Mouse (Mus musculus): ENCODE measurements around the gene Tle3.

DNA sequence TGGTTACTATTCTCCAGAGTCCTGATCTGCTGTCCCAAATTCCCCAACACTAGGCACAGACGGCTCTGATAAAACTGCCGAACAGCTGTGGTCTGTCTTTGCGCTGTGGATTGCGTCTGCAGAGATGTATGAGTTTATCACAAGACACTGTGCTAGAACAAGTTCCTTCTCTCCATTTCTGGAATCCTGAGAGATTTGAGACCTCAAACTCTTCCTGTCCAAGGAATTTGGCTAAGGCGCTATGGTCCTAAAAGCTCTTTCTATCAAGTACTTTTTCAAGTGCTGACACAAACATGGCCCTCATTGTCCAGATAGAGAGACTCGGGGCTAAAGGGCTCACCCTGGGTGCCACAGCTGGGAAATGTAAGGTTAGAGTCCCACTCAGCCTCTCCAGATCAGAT, 83.7 kb downstream of the Tle3 start:
- no peak for TF ChIP-seq CTCF (IDR thresholded peaks at IDR 0.05; ENCODE audit: low read depth, low read length)
- no peak for TF ChIP-seq POLR2A (IDR thresholded peaks at IDR 0.05; ENCODE audit: extremely low read depth, insufficient read depth, low read length)

All from liver, adult 2 months (tissue).